Mouse (Mus musculus) spleen, adult 2 months (tissue): ENCODE measurements around the gene Csrp3.

Experiments used
- CTCF ChIP-seq: fragments of 200-500 bp; IDR thresholded peaks from 2 replicates; pipeline ENCODE4 v1.5.1; 2011; ENCODE audit warnings: mild to moderate bottlenecking, inconsistent platforms; ENCODE audit not compliant: insufficient read depth, insufficient read length, insufficient replicate concordance; ENCODE audit errors: extremely low read depth
- POLR2A ChIP-seq: fragments of 200-500 bp; IDR thresholded peaks from 2 replicates; pipeline ENCODE4 v1.6.1; 2011; ENCODE audit warnings: low read depth, low read length, inconsistent platforms

DNA sequence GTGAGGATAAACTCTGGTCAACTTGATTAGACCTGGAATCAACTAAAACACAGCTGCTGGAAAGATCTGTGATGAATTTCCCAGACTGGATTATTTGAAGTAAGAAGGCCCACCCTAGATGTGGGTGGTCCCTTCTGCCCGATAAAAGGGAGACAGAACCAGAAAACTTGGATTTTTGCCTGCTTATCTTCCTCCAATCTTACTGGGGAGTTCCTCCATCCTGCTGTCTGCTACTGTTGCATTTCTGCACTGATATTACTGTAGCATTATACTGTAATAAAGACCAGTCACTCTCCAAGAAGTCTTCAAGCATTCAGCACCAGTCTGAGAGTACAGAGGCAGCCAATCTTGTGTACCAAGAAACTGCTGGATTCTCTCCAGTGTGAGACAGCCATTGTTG is 10.4 kb upstream of the Csrp3 start:
- no peak for TF ChIP-seq POLR2A
- TF ChIP-seq CTCF: no peak
